Mouse (Mus musculus) ES-E14 (cell line): ENCODE measurements around the gene Rdh16. TPM values are rescaled to one million over a fixed set of nuclear protein-coding genes. Genes with fewer than 3 reads are reported as not detected.
"Not testable (repeated sequence)": the region's sequence is repeated elsewhere in the genome, so short reads cannot be mapped to it uniquely, and the experiment has no call there.

ENCODE experiments used
- DNase-seq: peaks from one replicate; pipeline ENCODE4 v3.0.0-alpha.2; 2013; ENCODE audit warnings: low read depth, low spot score
- H3K27ac ChIP-seq: 2 replicates; pipeline ENCODE4 v1.5.1; 2012; ENCODE audit warnings: low read depth, mild to moderate bottlenecking, low read length, moderate library complexity, mixed read lengths; ENCODE audit not compliant: poor library complexity, insufficient read depth, severe bottlenecking
- H3K36me3 ChIP-seq: 2 replicates; pipeline ENCODE4 v1.6.1; 2012; ENCODE audit warnings: mild to moderate bottlenecking, low read length, moderate library complexity, mixed read lengths; ENCODE audit not compliant: control insufficient read depth, poor library complexity, insufficient read depth, severe bottlenecking
- H3K4me1 ChIP-seq, 2 experiments: fragments of 150-350 bp in 1 of 2; sonication (generic) in 1 of 2; 2 replicates each; pipeline ENCODE4 v1.6.1; 2012; ENCODE audit warnings: low read length in 2 of 2, mild to moderate bottlenecking in 1 of 2, mixed read lengths in 1 of 2; ENCODE audit not compliant: control insufficient read depth in 2 of 2, insufficient read depth in 2 of 2, poor library complexity in 1 of 2
- H3K4me3 ChIP-seq, 2 experiments: fragments of 150-350 bp in 1 of 2; sonication (generic) in 1 of 2; 2 replicates each; pipeline ENCODE4 v1.5.1; 2012; ENCODE audit warnings: low read length in 2 of 2, low read depth in 1 of 2, mild to moderate bottlenecking in 1 of 2, mixed read lengths in 1 of 2; ENCODE audit not compliant: insufficient read depth in 1 of 2, poor library complexity in 1 of 2, severe bottlenecking in 1 of 2
- H3K9ac ChIP-seq: 2 replicates; pipeline ENCODE4 v1.6.1; 2012; ENCODE audit warnings: low read depth, mild to moderate bottlenecking, low read length, mixed read lengths; ENCODE audit not compliant: poor library complexity, insufficient read depth, severe bottlenecking
- H3K9me3 ChIP-seq: fragments of 150-350 bp; sonication (generic); 2 replicates; pipeline ENCODE4 v1.6.1; 2012; ENCODE audit warnings: low read depth, mild to moderate bottlenecking, low read length; ENCODE audit not compliant: control insufficient read depth, insufficient read depth
- CHD2 ChIP-seq: IDR thresholded peaks from 2 replicates; pipeline ENCODE4 v1.6.1; 2014; ENCODE audit warnings: mild to moderate bottlenecking, low read depth, low read length, inconsistent platforms
- HCFC1 ChIP-seq: IDR thresholded peaks from 2 replicates; pipeline ENCODE4 v1.6.1; 2012; ENCODE audit warnings: low read length, inconsistent platforms, borderline replicate concordance; ENCODE audit not compliant: insufficient read depth
- MAFK ChIP-seq: IDR thresholded peaks from 2 replicates; pipeline ENCODE4 v1.6.1; 2014; ENCODE audit warnings: mild to moderate bottlenecking, low read depth, low read length, inconsistent platforms; ENCODE audit not compliant: insufficient read depth
- ZC3H11A ChIP-seq: IDR thresholded peaks from 2 replicates; pipeline ENCODE4 v1.6.1; 2012; ENCODE audit warnings: low read depth, mild to moderate bottlenecking, inconsistent platforms, low read length, borderline replicate concordance
- ZNF384 ChIP-seq: IDR thresholded peaks from 2 replicates; pipeline ENCODE4 v1.6.1; 2012; ENCODE audit warnings: low read depth, low read length, inconsistent platforms
- in situ Hi-C, 2 experiments: fragments of 600-800 bp; cut with MboI; formaldehyde crosslinking; loops; one replicate each; pipeline ENCODE4 v1.15.1; 2025; ENCODE audit warnings: low sequenced_read_pairs in 2 of 2, inconsistent platforms in 1 of 2; ENCODE audit not compliant: unreplicated experiment in 2 of 2
- total RNA-seq: library from RNA; depleted of rRNA; stranded (reverse); fragments of 300-350 nt; gene quantifications from 2 replicates; pipeline ENCODE4 v1.2.3, GENCODE M21; 2012

Rdh16 gene
- total RNA-seq, 1 experiment: 0.09 TPM

DNA sequence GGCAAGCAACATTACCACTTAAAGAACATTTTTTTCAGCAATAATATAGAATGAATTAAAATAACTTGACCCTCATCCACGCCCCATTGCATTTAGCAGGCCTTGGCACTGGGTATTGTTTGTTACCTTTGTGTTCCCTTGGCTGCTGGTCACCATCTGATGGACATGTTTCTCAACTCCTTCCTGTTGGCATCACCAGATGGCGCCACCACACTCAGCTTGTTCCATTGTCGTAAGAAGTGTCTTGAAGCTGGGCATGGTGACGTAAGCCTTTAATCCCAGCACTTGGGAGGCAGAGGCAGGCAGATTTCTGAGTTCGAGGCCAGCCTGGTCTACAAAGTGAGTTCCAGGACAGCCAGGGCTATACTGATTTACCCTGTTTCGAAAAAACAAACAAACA lies 24.4 kb downstream of the Rdh16 start:
- Histone ChIP-seq H3K9ac (no peak overlapping the region), H3K4me3 (no peak overlapping the region), H3K9me3 (peaks cover 4% of the 10 kb centered on the region; the same call in 1 of the 2 replicates), H3K36me3 (no peaks in the 10 kb centered on the region), H3K27ac (no peak overlapping the region), H3K4me1 (no peaks in the 10 kb centered on the region)
- in situ Hi-C loops: no loop called here
- TF ChIP-seq ZC3H11A (peak; percentile 46; the same call in 1 of the 2 replicates), ZNF384 (no peak)
- DNase-seq: peak; percentile 25

GRCm38 (mm10) chr10:127829121-127829520 lies 28.2 kb downstream of the Rdh16 start:
- no peak overlapping the region for H3K27ac ChIP-seq
- no peak overlapping the region for H3K4me3 ChIP-seq
- H3K36me3 ChIP-seq: no peaks in the 10 kb centered on the region
- no peak overlapping the region for H3K9ac ChIP-seq
- no peak for TF ChIP-seq ZC3H11A
- no peaks in the 10 kb centered on the region for H3K4me1 ChIP-seq
- in situ Hi-C loops: no loop called here
- H3K9me3 ChIP-seq: peaks cover 4% of the 10 kb centered on the region; the same call in 1 of the 2 replicates
- no peak for DNase-seq

GRCm38 (mm10) chr10:127834186-127834585 lies 33.2 kb downstream of the Rdh16 start:
- H3K4me3 ChIP-seq, H3K4me1 ChIP-seq, H3K9ac ChIP-seq, H3K27ac ChIP-seq, H3K9me3 ChIP-seq, in situ Hi-C loops, DNase-seq, H3K36me3 ChIP-seq: not testable (repeated sequence)

GRCm38 (mm10) chr10:127835292-127835691 lies 34.3 kb downstream of the Rdh16 start:
- Histone ChIP-seq H3K4me3 (no peak overlapping the region), H3K9me3 (no peaks in the 10 kb centered on the region), H3K4me1 (no peaks in the 10 kb centered on the region), H3K36me3 (no peaks in the 10 kb centered on the region), H3K27ac (no peak overlapping the region), H3K9ac (no peak overlapping the region)
- in situ Hi-C loops: no loop called here
- DNase-seq: no peak
- TF ChIP-seq HCFC1: no peak
- TF ChIP-seq ZNF384: no peak
- no peak for TF ChIP-seq MAFK
- no peak for TF ChIP-seq ZC3H11A
- TF ChIP-seq CHD2: no peak

DNA sequence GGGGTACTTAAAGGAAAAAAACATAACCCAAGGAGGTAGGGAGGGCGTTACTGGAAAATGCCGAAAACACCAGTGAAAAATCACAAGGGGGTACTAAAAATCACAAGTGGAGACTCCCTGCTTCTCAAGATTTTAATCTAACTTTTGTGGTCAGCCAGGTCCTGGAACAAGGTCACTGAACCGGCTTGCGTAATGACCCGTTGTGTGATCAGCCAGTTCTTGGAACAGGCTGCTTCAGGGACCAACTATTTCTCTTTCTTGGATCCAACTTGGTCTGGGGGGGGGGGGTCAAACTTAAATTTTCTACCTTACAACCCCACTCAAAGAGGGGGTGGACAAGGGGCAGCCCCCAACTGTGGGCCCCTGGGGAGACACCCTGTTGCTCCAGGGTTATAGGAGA lies 36.8 kb downstream of the Rdh16 start:
- H3K36me3 ChIP-seq, H3K9me3 ChIP-seq, DNase-seq, H3K4me1 ChIP-seq, in situ Hi-C loops, H3K9ac ChIP-seq, H3K4me3 ChIP-seq, H3K27ac ChIP-seq: not testable (repeated sequence)
